Mouse (Mus musculus): ENCODE measurements around the gene March9.

DNA sequence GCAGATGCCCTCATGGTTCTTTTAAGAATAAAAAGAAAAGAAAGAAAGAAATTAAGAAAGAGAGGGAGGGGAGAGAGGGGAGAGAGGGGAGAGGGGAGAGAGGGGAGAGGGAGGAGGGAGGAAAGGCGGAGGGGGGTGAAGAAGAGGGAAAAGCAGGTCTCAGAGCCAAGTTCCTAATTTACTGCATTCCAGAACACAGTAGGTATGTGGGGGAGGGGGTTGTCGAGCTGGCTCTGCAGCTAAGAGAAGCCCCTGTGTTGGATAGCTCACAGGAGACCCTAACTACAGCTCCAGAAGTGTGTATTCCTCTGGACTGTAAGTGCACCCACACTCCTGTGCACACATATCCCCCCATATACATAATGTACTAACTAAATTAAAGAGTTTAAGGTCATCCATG, 42.9 kb downstream of the March9 start:
- TF ChIP-seq POLR2A (IDR thresholded peaks at IDR 0.05; ENCODE audit: insufficient read length, low read depth) (no peak), POLR2AphosphoS2 (IDR thresholded peaks at IDR 0.05; ENCODE audit: insufficient read length, low read depth) (no peak), USF1 (IDR thresholded peaks at IDR 0.05; ENCODE audit: low read depth) (no peak)
